Mouse (Mus musculus): ENCODE measurements around the gene Dcaf11.

DNA sequence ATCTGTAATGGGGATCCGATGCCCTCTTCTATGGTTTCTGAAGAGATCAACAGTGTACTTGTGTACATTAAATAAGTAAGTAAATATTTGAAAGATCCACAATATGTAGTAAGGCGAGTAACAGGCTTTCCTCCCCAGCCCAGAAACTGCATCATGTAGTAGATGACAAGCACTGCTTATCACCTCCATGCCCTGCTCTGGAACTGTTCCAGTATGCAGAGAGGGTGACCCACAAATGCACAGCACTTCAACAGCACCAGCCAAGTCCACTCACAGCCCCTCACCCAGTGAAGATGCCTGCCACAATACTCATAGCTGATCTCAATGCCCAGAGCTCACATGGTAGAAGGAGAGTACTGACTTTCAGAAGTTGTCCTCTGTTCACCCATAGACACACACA lies 10.8 kb downstream of the Dcaf11 start:
- TF ChIP-seq CTCF (conservative IDR thresholded peaks at IDR 0.05; ENCODE audit: insufficient read depth, insufficient read length, low read depth, low read length) (no peak), POLR2A (IDR thresholded peaks at IDR 0.05; ENCODE audit: low read depth, low read length) (no peak)

All from kidney, adult 2 months (tissue).